Mouse (Mus musculus): ENCODE data around the gene Hmgcs1. TPM values are rescaled to one million over a fixed set of nuclear protein-coding genes. Genes with fewer than 3 reads are reported as not detected.

Gene Hmgcs1
- polyA plus RNA-seq (2015; fragmentation: Nextera tagmentation; extraction: Ambion mirVana) = 131 and 140 TPM in 2 replicates

DNA sequence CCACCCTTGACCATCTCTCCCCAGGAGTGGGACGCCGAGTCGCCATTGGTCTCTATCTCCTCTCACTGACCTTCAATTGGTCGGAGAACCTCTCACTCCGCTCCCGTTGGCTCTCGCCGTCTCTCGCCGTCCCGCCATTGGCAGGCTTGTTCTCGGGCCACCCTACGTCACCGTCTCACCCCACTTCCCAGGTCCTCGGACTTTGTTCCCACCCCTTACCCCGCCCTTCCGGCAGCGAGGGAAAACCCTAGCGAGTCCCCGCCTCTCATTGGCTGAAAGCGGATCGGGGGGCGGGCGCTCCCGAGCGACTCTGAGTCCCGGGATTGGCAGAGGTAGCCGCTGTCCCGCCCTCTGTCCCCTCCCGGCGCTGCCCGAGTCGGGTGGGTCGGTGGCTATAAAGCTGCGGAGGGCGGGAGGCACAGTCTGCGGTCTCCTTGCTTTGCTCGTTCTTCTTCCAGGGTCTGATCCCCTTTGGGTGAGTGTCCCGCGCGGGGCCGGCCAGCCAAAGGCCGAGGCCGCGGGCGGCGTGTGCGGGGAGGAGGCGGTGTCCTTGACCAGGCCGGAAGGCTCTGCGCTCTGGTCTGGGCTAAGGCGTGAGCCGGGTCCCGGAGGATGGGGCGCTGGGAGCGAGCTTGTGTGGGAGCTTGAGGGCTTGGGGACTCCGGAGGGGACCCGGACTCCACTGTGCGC lies at the start of gene Hmgcs1:
Gene Hmgcs1, plus strand, starts transcription at position 341 of the 690 bp plus-strand sequence.
- peak within 1 kb of the TSS; percentile 73 for H3K4me2 ChIP-seq (replicated peaks; ENCODE audit: low read depth)
- TF ChIP-seq EP300 (optimal IDR thresholded peaks at IDR 0.05) (peak; percentile 97), CTCF (IDR thresholded peaks at IDR 0.05; ENCODE audit: low read depth) (no peak)
- peak; percentile 100 for ATAC-seq (ENCODE audit: low FRiP score, low TSS enrichment)
- no peaks in the 10 kb centered on the region for H3K36me3 ChIP-seq (ENCODE audit: control insufficient read depth, insufficient read depth, low read length)
- H3K4me1 ChIP-seq (replicated peaks; ENCODE audit: control insufficient read depth, insufficient read depth) = 0 out of 2 replicates have a peak, but pooled peaks cover 2% of the 10 kb centered on the region
- H3K4me3 ChIP-seq (ENCODE audit: low read depth, low read length) = peak within 1 kb of the TSS; percentile 94
- peak within 1 kb of the TSS; percentile 95 for H3K27ac ChIP-seq (replicated peaks)
- peak within 1 kb of the TSS; percentile 90 for H3K9ac ChIP-seq (ENCODE audit: low read length)
- H3K27me3 ChIP-seq (ENCODE audit: control insufficient read depth, insufficient read depth, low read length) = no peaks in the 10 kb centered on the region
- peak; percentile 100 for DNase-seq (ENCODE audit: low spot score)
- H3K9me3 ChIP-seq (ENCODE audit: control insufficient read depth, low read length) = no peaks in the 10 kb centered on the region
- WGBS = under 1% methylated on average over 55 of the region's 59 CpGs

DNA sequence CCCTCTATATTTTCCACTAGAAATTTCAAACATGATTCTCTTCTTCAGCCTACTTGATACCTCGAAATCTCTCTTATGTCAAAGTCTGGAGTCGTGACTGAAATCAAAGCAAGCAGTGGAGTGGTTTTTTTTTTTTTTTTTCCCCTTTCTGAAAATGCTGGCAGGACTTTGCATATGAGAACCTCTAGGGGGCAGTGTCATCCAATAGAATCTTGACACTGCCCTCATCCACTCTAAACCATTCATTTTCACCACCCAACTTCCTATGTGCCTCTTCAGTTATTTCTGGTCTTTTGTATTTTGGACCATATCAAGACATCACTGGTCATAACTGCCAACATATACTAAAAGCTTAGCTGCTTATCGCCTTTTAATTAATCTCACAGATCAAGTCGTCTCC lies 49.7 kb upstream of the Hmgcs1 start:
- WGBS = 36% methylated on average over 4 of the region's 4 CpGs
- Histone ChIP-seq H3K9me3 (ENCODE audit: control insufficient read depth, low read length) (no peaks in the 10 kb centered on the region), H3K4me1 (replicated peaks; ENCODE audit: control insufficient read depth, insufficient read depth) (no peaks in the 10 kb centered on the region), H3K9ac (ENCODE audit: low read length) (no peak overlapping the region), H3K4me2 (replicated peaks; ENCODE audit: low read depth) (no peak overlapping the region), H3K36me3 (ENCODE audit: control insufficient read depth, insufficient read depth, low read length) (no peaks in the 10 kb centered on the region), H3K4me3 (ENCODE audit: low read depth, low read length) (no peak overlapping the region), H3K27me3 (ENCODE audit: control insufficient read depth, insufficient read depth, low read length) (no peaks in the 10 kb centered on the region), H3K27ac (replicated peaks) (no peak overlapping the region)
- ATAC-seq (ENCODE audit: low FRiP score, low TSS enrichment) (no peak), DNase-seq (ENCODE audit: low spot score) (no peak)
- peak; percentile 78 for TF ChIP-seq CTCF (IDR thresholded peaks at IDR 0.05; ENCODE audit: low read depth)
- no peak for TF ChIP-seq EP300 (optimal IDR thresholded peaks at IDR 0.05)

- WGBS = 71% methylated on average over 7 of the region's 7 CpGs
- no peak for TF ChIP-seq CTCF (IDR thresholded peaks at IDR 0.05; ENCODE audit: low read depth)
- no peak for TF ChIP-seq EP300 (optimal IDR thresholded peaks at IDR 0.05)
- Histone ChIP-seq H3K4me2 (replicated peaks; ENCODE audit: low read depth) (no peak overlapping the region), H3K4me3 (ENCODE audit: low read depth, low read length) (no peak overlapping the region), H3K4me1 (replicated peaks; ENCODE audit: control insufficient read depth, insufficient read depth) (no peaks in the 10 kb centered on the region), H3K9me3 (ENCODE audit: control insufficient read depth, low read length) (no peaks in the 10 kb centered on the region), H3K36me3 (ENCODE audit: control insufficient read depth, insufficient read depth, low read length) (no peaks in the 10 kb centered on the region), H3K9ac (ENCODE audit: low read length) (no peak overlapping the region), H3K27ac (replicated peaks) (no peak overlapping the region), H3K27me3 (ENCODE audit: control insufficient read depth, insufficient read depth, low read length) (no peaks in the 10 kb centered on the region)
- ATAC-seq (ENCODE audit: low FRiP score, low TSS enrichment) (no peak), DNase-seq (ENCODE audit: low spot score) (no peak)
Observed at GRCm38 (mm10) chr13:119641145-119641544, 49.0 kb upstream of the Hmgcs1 start.

DNA sequence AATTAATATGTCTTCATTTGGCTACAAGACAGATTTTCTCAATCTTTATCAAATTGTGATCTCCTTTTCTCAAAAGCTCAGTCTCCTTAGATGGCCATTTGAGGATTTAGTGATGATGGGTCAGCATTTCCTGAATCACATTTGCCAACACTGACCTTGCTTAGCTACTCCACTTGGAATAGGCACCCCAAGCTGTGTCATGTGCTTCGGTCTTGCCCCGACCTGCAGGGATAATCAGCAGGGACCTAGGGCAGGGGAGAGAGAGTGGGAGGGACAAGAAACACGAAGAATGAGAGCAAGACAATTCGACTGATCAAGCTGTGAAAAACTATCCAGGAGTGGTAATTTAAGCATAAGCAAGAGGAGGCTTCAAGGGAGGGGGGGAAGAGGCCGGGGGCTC lies 45.4 kb upstream of the Hmgcs1 start:
- Histone ChIP-seq H3K27me3 (ENCODE audit: control insufficient read depth, insufficient read depth, low read length) (no peaks in the 10 kb centered on the region), H3K9ac (ENCODE audit: low read length) (no peak overlapping the region), H3K4me1 (replicated peaks; ENCODE audit: control insufficient read depth, insufficient read depth) (no peaks in the 10 kb centered on the region), H3K36me3 (ENCODE audit: control insufficient read depth, insufficient read depth, low read length) (no peaks in the 10 kb centered on the region), H3K27ac (replicated peaks) (no peak overlapping the region), H3K9me3 (ENCODE audit: control insufficient read depth, low read length) (no peaks in the 10 kb centered on the region), H3K4me3 (ENCODE audit: low read depth, low read length) (no peak overlapping the region), H3K4me2 (replicated peaks; ENCODE audit: low read depth) (no peak overlapping the region)
- ATAC-seq (ENCODE audit: low FRiP score, low TSS enrichment) (no peak), DNase-seq (ENCODE audit: low spot score) (no peak)
- TF ChIP-seq EP300 (optimal IDR thresholded peaks at IDR 0.05) = no peak
- no peak for TF ChIP-seq CTCF (IDR thresholded peaks at IDR 0.05; ENCODE audit: low read depth)
- 41% methylated on average over 5 of the region's 5 CpGs for WGBS

GRCm38 (mm10) chr13:119646511-119646910 lies 43.7 kb upstream of the Hmgcs1 start:
- H3K36me3 ChIP-seq (ENCODE audit: control insufficient read depth, insufficient read depth, low read length) = no peaks in the 10 kb centered on the region
- 100% methylated on average over 1 of the region's 1 CpGs for WGBS
- H3K9me3 ChIP-seq (ENCODE audit: control insufficient read depth, low read length) = no peaks in the 10 kb centered on the region
- TF ChIP-seq EP300 (optimal IDR thresholded peaks at IDR 0.05) = no peak
- TF ChIP-seq CTCF (IDR thresholded peaks at IDR 0.05; ENCODE audit: low read depth) = no peak
- DNase-seq (ENCODE audit: low spot score) (no peak), ATAC-seq (ENCODE audit: low FRiP score, low TSS enrichment) (no peak)
- no peak overlapping the region for H3K9ac ChIP-seq (ENCODE audit: low read length)
- no peak overlapping the region for H3K4me3 ChIP-seq (ENCODE audit: low read depth, low read length)
- no peaks in the 10 kb centered on the region for H3K4me1 ChIP-seq (replicated peaks; ENCODE audit: control insufficient read depth, insufficient read depth)
- no peak overlapping the region for H3K4me2 ChIP-seq (replicated peaks; ENCODE audit: low read depth)
- no peak overlapping the region for H3K27ac ChIP-seq (replicated peaks)
- no peaks in the 10 kb centered on the region for H3K27me3 ChIP-seq (ENCODE audit: control insufficient read depth, insufficient read depth, low read length)

DNA sequence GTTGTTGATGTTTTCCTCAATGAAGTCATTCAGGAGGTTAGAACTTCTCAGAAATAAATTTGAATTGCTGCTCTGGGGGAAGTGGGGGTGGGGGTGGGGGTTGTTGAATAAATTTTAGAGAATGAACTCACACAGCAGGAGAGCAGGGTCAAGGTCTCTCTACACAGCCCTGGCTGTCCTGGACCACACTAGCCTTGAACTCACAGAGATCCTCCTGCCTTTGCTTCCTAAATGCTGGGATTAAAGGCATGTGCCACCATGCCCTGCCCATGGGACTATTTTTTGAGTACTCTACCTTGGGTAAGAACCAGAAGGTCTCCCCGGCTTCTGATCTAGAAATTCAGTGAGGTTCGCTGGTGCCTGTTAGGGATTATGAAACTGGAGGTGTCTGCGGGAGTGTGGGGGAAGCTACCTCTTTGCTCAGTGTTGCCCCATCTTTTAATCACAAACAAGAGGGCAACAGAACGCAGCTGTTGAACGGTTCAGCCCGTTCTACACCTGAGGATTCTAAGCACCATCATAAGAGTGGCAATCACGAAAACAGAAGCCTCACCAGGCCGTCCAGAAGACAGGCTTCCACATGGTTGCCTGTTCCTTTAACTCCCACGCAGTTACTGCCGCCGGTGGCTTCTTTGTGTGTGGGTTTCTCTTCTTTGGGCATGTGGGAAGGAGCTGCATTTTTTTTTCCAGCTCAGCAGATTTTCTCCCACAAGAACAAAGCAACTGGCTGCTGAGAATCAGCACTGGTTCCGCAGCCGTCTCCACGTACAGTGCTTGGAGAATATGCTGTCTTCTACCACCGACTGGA lies 41.1 kb upstream of the Hmgcs1 start:
- no peaks in the 10 kb centered on the region for H3K9me3 ChIP-seq (ENCODE audit: control insufficient read depth, low read length)
- DNase-seq (ENCODE audit: low spot score) (no peak), ATAC-seq (ENCODE audit: low FRiP score, low TSS enrichment) (no peak)
- WGBS = 56% methylated on average over 15 of the region's 15 CpGs
- H3K36me3 ChIP-seq (ENCODE audit: control insufficient read depth, insufficient read depth, low read length) = no peaks in the 10 kb centered on the region
- H3K4me2 ChIP-seq (replicated peaks; ENCODE audit: low read depth) = no peak overlapping the region
- H3K27me3 ChIP-seq (ENCODE audit: control insufficient read depth, insufficient read depth, low read length) = no peaks in the 10 kb centered on the region
- no peak overlapping the region for H3K27ac ChIP-seq (replicated peaks)
- H3K9ac ChIP-seq (ENCODE audit: low read length) = no peak overlapping the region
- no peaks in the 10 kb centered on the region for H3K4me1 ChIP-seq (replicated peaks; ENCODE audit: control insufficient read depth, insufficient read depth)
- TF ChIP-seq EP300 (optimal IDR thresholded peaks at IDR 0.05) (no peak), CTCF (IDR thresholded peaks at IDR 0.05; ENCODE audit: low read depth) (no peak)
- H3K4me3 ChIP-seq (ENCODE audit: low read depth, low read length) = no peak overlapping the region
